Mouse (Mus musculus): ENCODE results near the gene Bspry.

DNA sequence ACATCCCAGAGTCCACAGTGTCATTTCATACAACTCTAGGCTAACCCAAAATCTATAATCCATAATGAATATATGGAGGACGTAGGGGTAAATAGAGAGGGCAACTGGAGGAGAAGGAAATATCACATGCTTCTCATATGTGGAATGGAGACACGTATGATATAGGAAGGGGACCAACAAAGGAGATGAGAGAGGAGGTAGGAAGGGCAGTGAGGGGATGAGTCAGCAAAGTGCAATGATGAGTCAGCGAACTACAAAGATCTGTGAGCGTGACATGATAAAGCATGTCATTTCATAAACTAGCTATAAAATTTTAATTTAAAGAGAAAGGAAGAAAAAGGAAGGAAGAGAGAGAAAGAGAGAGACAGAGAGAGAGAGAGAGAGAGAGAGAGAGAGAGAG, 48.3 kb upstream of the Bspry start:
- no peak for TF ChIP-seq GATA1 (IDR thresholded peaks at IDR 0.05; ENCODE audit: low read length)
- no peak for TF ChIP-seq TAL1 (IDR thresholded peaks at IDR 0.05; ENCODE audit: low read length)

Measured in erythroblast, embryonic 14.5 days (primary cell).